Mouse (Mus musculus) heart, embryonic 12.5 days (tissue): ENCODE data around the gene Hspa1l. TPM values are rescaled to one million over a fixed set of nuclear protein-coding genes. Genes with fewer than 3 reads are reported as not detected.
A peak's percentile ranks its signal among the peaks of the same experiment; 100 is the strongest.

Source experiments
- ATAC-seq: fragments of 200-750 bp; cut with Nextera tagmentation; 2 replicates; pipeline ENCODE4 v1.8.0; 2017; ENCODE audit warnings: moderate TSS enrichment, moderate library complexity; ENCODE audit not compliant: insufficient number of reproducible peaks, low FRiP score
- H3K27ac ChIP-seq: fragments of 300-500 bp; sonication (generic); 2 replicates; pipeline ENCODE4 v1.5.1; 2016; ENCODE audit warnings: mild to moderate bottlenecking, moderate library complexity; ENCODE audit not compliant: poor library complexity, severe bottlenecking
- H3K27me3 ChIP-seq: fragments of 300-500 bp; sonication (generic); replicated peaks from 2 replicates; pipeline ENCODE4 v1.6.1; 2016; ENCODE audit warnings: mild to moderate bottlenecking, moderate library complexity
- H3K36me3 ChIP-seq: fragments of 300-500 bp; sonication (generic); 2 replicates; pipeline ENCODE4 v1.6.1; 2016; ENCODE audit warnings: mild to moderate bottlenecking, moderate library complexity
- H3K4me1 ChIP-seq: fragments of 300-500 bp; sonication (generic); replicated peaks from 2 replicates; pipeline ENCODE4 v1.6.1; 2016; ENCODE audit warnings: mild to moderate bottlenecking
- H3K4me2 ChIP-seq: fragments of 300-500 bp; sonication (generic); 2 replicates; pipeline ENCODE4 v1.6.1; 2016; ENCODE audit warnings: mild to moderate bottlenecking, moderate library complexity
- H3K4me3 ChIP-seq: fragments of 300-500 bp; sonication (generic); 2 replicates; pipeline ENCODE4 v1.5.1; 2016; ENCODE audit warnings: mild to moderate bottlenecking
- H3K9ac ChIP-seq: fragments of 300-500 bp; sonication (generic); 2 replicates; pipeline ENCODE4 v1.6.1; 2016; ENCODE audit warnings: mild to moderate bottlenecking, moderate library complexity
- H3K9me3 ChIP-seq: fragments of 300-500 bp; sonication (generic); replicated peaks from 2 replicates; pipeline ENCODE4 v1.6.1; 2016; ENCODE audit warnings: mild to moderate bottlenecking, moderate library complexity
- WGBS: fragments of 180-500 bp; shearing (Covaris S2); methylation state at CpG from one replicate; pipeline ENCODE4 v1.1.7; 2016; 5-methylcytosine and 5-hydroxymethylcytosine counted together
- polyA plus RNA-seq: library from polyadenylated mRNA; unstranded; fragments of >200 nt; fragmentation: Nextera tagmentation; extraction: Ambion mirVana; gene quantifications from 2 replicates; pipeline ENCODE4 v1.2.1, GENCODE M21; 2016

Hspa1l gene
- polyA plus RNA-seq, 1 experiment from 2014 or later, result 2.9 TPM

GRCm38 (mm10) chr17:35021163-35021808 is 48.8 kb downstream of the Hspa1l start:
- ATAC-seq, result peak; percentile 49
- peaks cover 52% of the 10 kb centered on the region for H3K4me1 ChIP-seq
- WGBS, result 6% methylated on average over 17 of the region's 17 CpGs
- peak overlapping the region; percentile 83 for H3K27ac ChIP-seq
- H3K4me2 ChIP-seq, result peak overlapping the region; percentile 55
- peak overlapping the region; percentile 14 for H3K4me3 ChIP-seq
- H3K36me3 ChIP-seq, result peaks cover 2% of the 10 kb centered on the region
- no peaks in the 10 kb centered on the region for H3K9me3 ChIP-seq
- H3K9ac ChIP-seq, result peak overlapping the region; percentile 32; the same call in 1 of the 2 replicates
- H3K27me3 ChIP-seq, result peaks cover 5% of the 10 kb centered on the region; the same call in 1 of the 2 replicates

GRCm38 (mm10) chr17:35021842-35022477 is 49.5 kb downstream of the Hspa1l start:
- no peaks in the 10 kb centered on the region for H3K36me3 ChIP-seq
- peak overlapping the region; percentile 83 for H3K27ac ChIP-seq
- H3K4me2 ChIP-seq, result peak overlapping the region; percentile 55
- H3K9ac ChIP-seq, result 0 out of 2 replicates have a peak overlapping the region, but pooled peaks have one; percentile 32
- no peak overlapping the region for H3K4me3 ChIP-seq
- 14% methylated on average over 6 of the region's 6 CpGs for WGBS
- peak; percentile 85 for ATAC-seq
- H3K9me3 ChIP-seq, result no peaks in the 10 kb centered on the region
- H3K27me3 ChIP-seq, result peaks cover 5% of the 10 kb centered on the region; the same call in 1 of the 2 replicates
- peaks cover 50% of the 10 kb centered on the region for H3K4me1 ChIP-seq

- H3K27me3 ChIP-seq, result peaks cover 5% of the 10 kb centered on the region; the same call in 1 of the 2 replicates
- no peak overlapping the region for H3K4me2 ChIP-seq
- 91% methylated on average over 8 of the region's 8 CpGs for WGBS
- no peaks in the 10 kb centered on the region for H3K9me3 ChIP-seq
- H3K4me1 ChIP-seq, result peaks cover 56% of the 10 kb centered on the region
- no peak overlapping the region for H3K4me3 ChIP-seq
- H3K9ac ChIP-seq, result no peak overlapping the region
- ATAC-seq, result no peak
- no peaks in the 10 kb centered on the region for H3K36me3 ChIP-seq
- H3K27ac ChIP-seq, result peak overlapping the region; percentile 75
These were observed 50.1 kb downstream of the Hspa1l start for GRCm38 (mm10) chr17:35022541-35023060.

- Histone ChIP-seq H3K27me3 (peaks cover 5% of the 10 kb centered on the region; the same call in 1 of the 2 replicates), H3K4me3 (no peak overlapping the region), H3K4me2 (no peak overlapping the region), H3K36me3 (no peaks in the 10 kb centered on the region), H3K9me3 (no peaks in the 10 kb centered on the region), H3K27ac (no peak overlapping the region), H3K4me1 (peaks cover 58% of the 10 kb centered on the region), H3K9ac (no peak overlapping the region)
- WGBS, result 85% methylated on average over 5 of the region's 5 CpGs
- ATAC-seq, result no peak
These were observed 50.7 kb downstream of the Hspa1l start for GRCm38 (mm10) chr17:35023221-35023620.

GRCm38 (mm10) chr17:35023756-35024155 is 51.3 kb downstream of the Hspa1l start:
- no peak for ATAC-seq
- Histone ChIP-seq H3K4me3 (no peak overlapping the region), H3K9me3 (no peaks in the 10 kb centered on the region), H3K36me3 (no peaks in the 10 kb centered on the region), H3K4me1 (peaks cover 60% of the 10 kb centered on the region), H3K27me3 (0 out of 2 replicates have a peak, but pooled peaks cover 5% of the 10 kb centered on the region), H3K27ac (no peak overlapping the region), H3K9ac (peak overlapping the region; percentile 6; the same call in 1 of the 2 replicates), H3K4me2 (no peak overlapping the region)
- 56% methylated on average over 4 of the region's 4 CpGs for WGBS

GRCm38 (mm10) chr17:35024261-35024660 is 51.8 kb downstream of the Hspa1l start:
- no peak overlapping the region for H3K4me3 ChIP-seq
- no peak for ATAC-seq
- H3K27me3 ChIP-seq, result 0 out of 2 replicates have a peak, but pooled peaks cover 5% of the 10 kb centered on the region
- H3K9ac ChIP-seq, result peak overlapping the region; percentile 6; the same call in 1 of the 2 replicates
- H3K9me3 ChIP-seq, result no peaks in the 10 kb centered on the region
- H3K4me1 ChIP-seq, result peaks cover 61% of the 10 kb centered on the region
- no peaks in the 10 kb centered on the region for H3K36me3 ChIP-seq
- H3K27ac ChIP-seq, result no peak overlapping the region
- no peak overlapping the region for H3K4me2 ChIP-seq
- 64% methylated on average over 12 of the region's 13 CpGs for WGBS

GRCm38 (mm10) chr17:35024691-35025488 is 52.4 kb downstream of the Hspa1l start:
- 54% methylated on average over 10 of the region's 10 CpGs for WGBS
- no peaks in the 10 kb centered on the region for H3K36me3 ChIP-seq
- H3K4me2 ChIP-seq, result no peak overlapping the region
- peak overlapping the region; percentile 42; the same call in 1 of the 2 replicates for H3K9ac ChIP-seq
- no peak overlapping the region; the same call in 1 of the 2 replicates for H3K27ac ChIP-seq
- 0 out of 2 replicates have a peak, but pooled peaks cover 5% of the 10 kb centered on the region for H3K27me3 ChIP-seq
- H3K9me3 ChIP-seq, result no peaks in the 10 kb centered on the region
- no peak overlapping the region for H3K4me3 ChIP-seq
- peaks cover 65% of the 10 kb centered on the region for H3K4me1 ChIP-seq
- ATAC-seq, result no peak

GRCm38 (mm10) chr17:35026206-35026605 is 53.7 kb downstream of the Hspa1l start:
- Histone ChIP-seq H3K4me3 (no peak overlapping the region), H3K27ac (no peak overlapping the region), H3K27me3 (no peaks in the 10 kb centered on the region), H3K4me1 (peaks cover 62% of the 10 kb centered on the region), H3K9me3 (no peaks in the 10 kb centered on the region), H3K9ac (no peak overlapping the region), H3K36me3 (no peaks in the 10 kb centered on the region), H3K4me2 (no peak overlapping the region)
- no peak for ATAC-seq
- WGBS, result 80% methylated on average over 5 of the region's 5 CpGs

GRCm38 (mm10) chr17:35027277-35028068 is 55.0 kb downstream of the Hspa1l start, which contains the start of gene Sapcd1:
Gene Sapcd1 (minus strand): TSS chr17:35028016.
- H3K9me3 ChIP-seq, result no peaks in the 10 kb centered on the region
- peak within 1 kb of the TSS; percentile 34; the same call in 1 of the 2 replicates for H3K4me2 ChIP-seq
- 0 out of 2 replicates have a peak within 1 kb of the TSS, but pooled peaks have one; percentile 34 for H3K9ac ChIP-seq
- ATAC-seq, result no peak
- no peaks in the 10 kb centered on the region for H3K27me3 ChIP-seq
- peak within 1 kb of the TSS; percentile 61; the same call in 1 of the 2 replicates for H3K27ac ChIP-seq
- no peaks in the 10 kb centered on the region for H3K36me3 ChIP-seq
- H3K4me1 ChIP-seq, result peaks cover 53% of the 10 kb centered on the region
- H3K4me3 ChIP-seq, result 0 out of 2 replicates have a peak within 1 kb of the TSS, but pooled peaks have one; percentile 11
- 39% methylated on average over 13 of the region's 13 CpGs for WGBS

GRCm38 (mm10) chr17:35028315-35028714 is 55.8 kb downstream of the Hspa1l start:
- ATAC-seq, result no peak
- no peak overlapping the region for H3K9ac ChIP-seq
- H3K9me3 ChIP-seq, result no peaks in the 10 kb centered on the region
- H3K4me3 ChIP-seq, result no peak overlapping the region
- no peaks in the 10 kb centered on the region for H3K36me3 ChIP-seq
- H3K4me2 ChIP-seq, result no peak overlapping the region
- WGBS, result 87% methylated on average over 2 of the region's 2 CpGs
- no peak overlapping the region for H3K27ac ChIP-seq
- no peaks in the 10 kb centered on the region for H3K27me3 ChIP-seq
- peaks cover 45% of the 10 kb centered on the region for H3K4me1 ChIP-seq
